Mouse (Mus musculus): ENCODE data around the gene Zscan26. TPM values are rescaled to one million over a fixed set of nuclear protein-coding genes. Genes with fewer than 3 reads are reported as not detected.

Gene Zscan26
- total and polyA plus RNA-seq, 3 experiments, result 14.2 to 20.9 (median 14.8) TPM

DNA sequence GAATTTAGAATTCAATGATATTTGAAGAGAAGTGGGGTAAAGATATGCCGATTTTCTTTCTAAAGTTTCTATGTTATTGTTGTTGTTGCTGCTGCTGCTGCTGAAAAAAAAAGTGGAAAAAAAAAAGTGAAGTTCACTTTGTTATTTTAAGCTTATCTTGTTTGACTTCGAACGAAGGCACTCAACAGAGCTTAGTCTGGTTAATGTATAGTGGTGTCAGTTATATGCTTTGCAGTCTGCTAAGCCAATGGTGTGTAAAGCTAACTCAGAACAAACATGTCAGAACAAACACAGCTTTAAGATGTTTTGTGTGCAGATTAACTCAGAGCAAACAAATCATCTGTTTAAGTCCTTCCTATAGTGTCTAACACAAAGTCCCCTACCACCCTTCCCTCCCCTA lies 603 bp upstream of the Zscan26 start:
- H3K27me3 ChIP-seq (replicated peaks), result no peaks in the 10 kb centered on the region
- in situ Hi-C loops (cut with MboI; ENCODE audit: low pct_ligation_motif_present, low pct_unique_long_range_greater_than_20kb, low sequenced_read_pairs), result loop anchor here (10.0 kb wide), 1 partner anchor 49 kb away; the partner anchor contains the start of gene Zkscan3
- H3K9ac ChIP-seq (ENCODE audit: insufficient read depth, low read depth), result peak overlapping the region; percentile 64; the same call in 1 of the 2 replicates
- H3K9me3 ChIP-seq (replicated peaks; ENCODE audit: low read length), result no peaks in the 10 kb centered on the region
- H3K4me3 ChIP-seq (replicated peaks in 1 of 3; ENCODE audit: low read depth in 2 of 3, low read length in 2 of 3, poor library complexity in 1 of 3), result peak overlapping the region in 1 of 3 experiments; percentile 83
- dilution Hi-C loops (cut with MboI; ENCODE audit: extremely low pct_ligation_motif_present, extremely low pct_unique_long_range_greater_than_20kb, low sequenced_read_pairs), result no loop called here
- TF ChIP-seq IRF4 (IDR thresholded peaks at IDR 0.05; ENCODE audit: low read depth, low read length) (no peak), ZKSCAN1 (IDR thresholded peaks at IDR 0.05; ENCODE audit: borderline replicate concordance, low read depth, low read length) (no peak), E2F4 (IDR thresholded peaks at IDR 0.05; ENCODE audit: insufficient replicate concordance, low read depth, low read length) (no peak), CHD1 (IDR thresholded peaks at IDR 0.05; ENCODE audit: low read depth, low read length) (no peak), CHD2 (IDR thresholded peaks at IDR 0.05; ENCODE audit: low read length) (no peak), POLR2A (IDR thresholded peaks at IDR 0.05; ENCODE audit: low read depth, low read length) (no peak), PAX5 (IDR thresholded peaks at IDR 0.05; ENCODE audit: low read length) (no peak), MAFK (IDR thresholded peaks at IDR 0.05; ENCODE audit: insufficient replicate concordance, low read length) (no peak), RCOR1 (conservative IDR thresholded peaks at IDR 0.05; ENCODE audit: low read depth, low read length) (no peak), MAX (IDR thresholded peaks at IDR 0.05; ENCODE audit: low read length) (no peak), TBP (conservative IDR thresholded peaks at IDR 0.05; ENCODE audit: low read depth, low read length) (no peak), JUND (conservative IDR thresholded peaks at IDR 0.05; ENCODE audit: low read depth, low read length) (no peak), ZC3H11A (IDR thresholded peaks at IDR 0.05; ENCODE audit: low read depth, low read length) (no peak)
- H3K4me1 ChIP-seq (ENCODE audit: control insufficient read depth in 1 of 2, insufficient read depth in 2 of 2), result peaks cover 0 to 14% of the 10 kb centered on the region in 2 experiments; a peak in 2 of 4 replicates
- H3K36me3 ChIP-seq (replicated peaks in 1 of 2; ENCODE audit: control insufficient read depth in 1 of 2, insufficient read depth in 1 of 2, low read length in 1 of 2), result peaks cover under 1 to 22% of the 10 kb centered on the region in 2 experiments
- H3K4me2 ChIP-seq (ENCODE audit: insufficient read depth, low read depth, poor library complexity, severe bottlenecking), result peak overlapping the region; percentile 79; the same call in 1 of the 2 replicates
- H3K27ac ChIP-seq (ENCODE audit: insufficient read depth, low read depth), result no peak overlapping the region
- H3K79me2 ChIP-seq (replicated peaks; ENCODE audit: control insufficient read depth, extremely low read depth, insufficient read depth, poor library complexity, severe bottlenecking), result peaks cover 31% of the 10 kb centered on the region
- DNase-seq (ENCODE audit: extremely low read depth), result no peak

DNA sequence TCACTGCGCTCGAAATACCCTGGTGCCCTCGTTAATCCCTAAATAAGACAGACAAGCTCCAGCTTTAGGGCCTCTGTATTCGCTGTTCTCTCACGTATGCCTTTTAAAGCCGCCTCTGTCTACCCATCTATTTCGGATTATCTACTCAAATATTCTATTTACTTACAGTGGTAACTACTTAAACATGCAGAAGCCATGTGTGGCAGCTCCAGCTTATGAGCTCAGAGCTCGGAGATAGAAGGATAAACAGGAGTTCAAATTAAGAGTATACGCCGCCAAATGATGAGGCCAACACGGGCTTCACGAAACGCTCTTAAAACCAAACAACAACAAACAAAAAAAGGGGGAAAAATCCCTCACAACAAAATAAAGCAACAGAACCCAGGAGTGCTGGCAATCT lies 488 bp downstream of the Zscan26 start:
- no peak overlapping the region for H3K27ac ChIP-seq (ENCODE audit: insufficient read depth, low read depth)
- peak overlapping the region; percentile 96 for H3K4me2 ChIP-seq (ENCODE audit: insufficient read depth, low read depth, poor library complexity, severe bottlenecking)
- H3K4me1 ChIP-seq (ENCODE audit: control insufficient read depth in 1 of 2, insufficient read depth in 2 of 2), result peaks cover 0 to 23% of the 10 kb centered on the region in 2 experiments; a peak in 2 of 4 replicates
- in situ Hi-C loops (cut with MboI; ENCODE audit: low pct_ligation_motif_present, low pct_unique_long_range_greater_than_20kb, low sequenced_read_pairs) (loop anchor here (10.0 kb wide), 1 partner anchor 48 kb away; the partner anchor contains the start of gene Zkscan3), dilution Hi-C loops (cut with MboI; ENCODE audit: extremely low pct_ligation_motif_present, extremely low pct_unique_long_range_greater_than_20kb, low sequenced_read_pairs) (no loop called here)
- peaks cover 31% of the 10 kb centered on the region for H3K79me2 ChIP-seq (replicated peaks; ENCODE audit: control insufficient read depth, extremely low read depth, insufficient read depth, poor library complexity, severe bottlenecking)
- peaks cover 9 to 33% of the 10 kb centered on the region in 2 experiments for H3K36me3 ChIP-seq (replicated peaks in 1 of 2; ENCODE audit: control insufficient read depth in 1 of 2, insufficient read depth in 1 of 2, low read length in 1 of 2)
- no peak for TF ChIP-seq IRF4 (IDR thresholded peaks at IDR 0.05; ENCODE audit: low read depth, low read length)
- TF ChIP-seq ZMIZ1 (IDR thresholded peaks at IDR 0.05; ENCODE audit: low read depth, low read length), result no peak
- TF ChIP-seq POLR2AphosphoS2 (IDR thresholded peaks at IDR 0.05; ENCODE audit: low read depth, low read length), result no peak
- no peak for TF ChIP-seq TBP (conservative IDR thresholded peaks at IDR 0.05; ENCODE audit: low read depth, low read length)
- no peak for TF ChIP-seq PAX5 (IDR thresholded peaks at IDR 0.05; ENCODE audit: low read length)
- no peak for TF ChIP-seq HCFC1 (IDR thresholded peaks at IDR 0.05; ENCODE audit: low read depth, low read length)
- no peak for TF ChIP-seq NRF1 (IDR thresholded peaks at IDR 0.05; ENCODE audit: low read depth, low read length)
- TF ChIP-seq TCF12 (IDR thresholded peaks at IDR 0.05; ENCODE audit: low read depth, low read length), result no peak
- no peak for TF ChIP-seq MEF2A (IDR thresholded peaks at IDR 0.05; ENCODE audit: borderline replicate concordance, low read depth, low read length)
- TF ChIP-seq MXI1 (IDR thresholded peaks at IDR 0.05; ENCODE audit: low read depth, low read length), result no peak
- no peaks in the 10 kb centered on the region for H3K9me3 ChIP-seq (replicated peaks; ENCODE audit: low read length)
- H3K4me3 ChIP-seq (replicated peaks in 1 of 3; ENCODE audit: low read depth in 2 of 3, low read length in 2 of 3, poor library complexity in 1 of 3), result peak overlapping the region; percentile 83 to 97 (median 94)
- no peaks in the 10 kb centered on the region for H3K27me3 ChIP-seq (replicated peaks)
- DNase-seq (ENCODE audit: extremely low read depth), result no peak
- peak overlapping the region; percentile 80 for H3K9ac ChIP-seq (ENCODE audit: insufficient read depth, low read depth)
